Mouse (Mus musculus) brain, embryonic 14.5 days (tissue): ENCODE measurements around the gene Arpp21.
"Not testable (repeated sequence)": the region's sequence is repeated elsewhere in the genome, so short reads cannot be mapped to it uniquely, and the experiment has no call there.

Experiments used
- CTCF ChIP-seq: fragments of 200-500 bp; IDR thresholded peaks from 2 replicates; pipeline ENCODE4 v1.5.1; 2012; ENCODE audit warnings: inconsistent platforms, mild to moderate bottlenecking, moderate library complexity, borderline replicate concordance; ENCODE audit not compliant: insufficient read depth, insufficient read length; ENCODE audit errors: extremely low read depth
- POLR2A ChIP-seq: fragments of 200-500 bp; IDR thresholded peaks from 2 replicates; pipeline ENCODE4 v1.6.1; 2012; ENCODE audit warnings: mild to moderate bottlenecking, inconsistent platforms, borderline replicate concordance; ENCODE audit not compliant: poor library complexity, insufficient read depth, insufficient read length, severe bottlenecking; ENCODE audit errors: extremely low read depth

GRCm38 (mm10) chr9:112033840-112034239 lies 201.9 kb downstream of the Arpp21 start:
- TF ChIP-seq CTCF, POLR2A: not testable (repeated sequence)
